Mouse (Mus musculus): ENCODE results near the gene Kcp. TPM values are rescaled to one million over a fixed set of nuclear protein-coding genes. Genes with fewer than 3 reads are reported as not detected.

The Kcp gene
- polyA plus RNA-seq (2015; fragmentation: Nextera tagmentation; extraction: Ambion mirVana), result 6.4 and 8.1 TPM in 2 replicates

GRCm38 (mm10) chr6:29507447-29508309 lies at the start of gene Kcp:
Gene Kcp, minus strand, starts transcription at chr6:29507952.

GRCm38 (mm10) chr6:29526281-29527251 lies 18.8 kb upstream of the Kcp start, which contains the start of gene Irf5:
Gene Irf5, plus strand, starts transcription at chr6:29526625.

DNA sequence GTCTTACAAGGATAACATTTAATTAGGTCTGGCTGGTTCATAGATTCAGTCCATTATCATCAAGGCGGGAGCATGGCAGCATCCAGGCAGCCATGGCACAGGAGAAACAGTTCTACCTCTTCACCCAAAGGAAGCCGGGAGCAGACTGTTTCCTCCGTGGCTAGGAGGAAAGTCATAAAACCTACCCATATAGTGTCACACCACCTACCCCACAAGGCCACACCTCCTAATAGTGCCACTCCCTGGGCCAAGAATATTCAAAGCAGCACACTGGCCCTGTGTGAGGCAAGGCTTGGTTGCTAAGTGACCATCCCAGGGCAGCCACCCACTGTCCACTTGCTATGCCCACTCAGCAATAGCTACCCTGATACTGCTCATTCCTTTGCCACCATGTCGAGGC lies 36.6 kb downstream of the Kcp start, which contains the start of gene Atp6v1fnb:
Atp6v1fnb (plus strand) TSS at position 301 of the 400 bp plus-strand sequence.

GRCm38 (mm10) chr6:29467583-29468354 lies 40.0 kb downstream of the Kcp start, which contains the start of gene Atp6v1f:
Gene Atp6v1f, plus strand, starts transcription at chr6:29467718.

DNA sequence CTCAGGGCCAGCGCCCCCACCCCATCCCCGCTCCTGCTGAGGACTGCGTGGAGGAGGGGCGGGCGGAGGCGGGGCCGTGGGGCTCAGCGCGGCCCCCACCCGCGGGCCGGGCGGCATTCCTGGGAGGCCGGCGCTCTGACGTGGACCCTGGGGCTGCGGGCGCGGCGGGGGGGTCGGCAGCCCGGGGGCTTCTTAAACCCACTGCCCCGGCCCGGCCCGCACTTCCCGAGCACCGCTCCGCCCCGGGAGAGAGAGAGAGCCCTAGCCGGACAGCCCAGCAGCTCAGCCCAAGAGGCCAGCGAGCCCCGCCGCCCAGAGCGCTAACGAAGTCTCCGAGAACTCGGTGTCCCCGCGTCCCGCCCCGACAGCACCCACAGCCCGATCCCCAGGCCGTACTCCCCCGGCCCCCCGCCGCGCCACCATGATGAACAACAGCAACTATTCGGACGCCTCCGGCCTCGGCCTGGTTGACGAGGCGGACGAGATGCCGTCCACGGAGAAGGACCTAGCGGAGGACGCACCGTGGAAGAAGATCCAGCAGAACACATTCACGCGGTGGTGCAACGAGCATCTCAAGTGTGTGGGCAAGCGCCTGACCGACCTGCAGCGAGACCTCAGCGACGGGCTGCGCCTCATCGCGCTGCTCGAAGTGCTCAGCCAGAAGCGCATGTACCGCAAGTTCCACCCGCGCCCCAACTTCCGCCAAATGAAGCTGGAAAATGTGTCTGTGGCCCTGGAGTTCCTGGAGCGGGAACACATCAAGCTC lies 74.5 kb downstream of the Kcp start, which contains the start of gene Flnc:
Flnc (plus strand) TSS at position 219 of the 766 bp plus-strand sequence.

Other genes starting within 250 kb of the Kcp start
- 18.1 and 21.3 TPM in 2 replicates for gene Hilpda, start 235.5 kb downstream of the Kcp start, polyA plus RNA-seq (2015; fragmentation: Nextera tagmentation; extraction: Ambion mirVana)
- 0.40 TPM in 1 of 2 replicates, not detected in the other for gene Fam71f2, start 228.4 kb downstream of the Kcp start, polyA plus RNA-seq (2015; fragmentation: Nextera tagmentation; extraction: Ambion mirVana)
- not detected in 2 replicates for gene Fam71f1, start 188.8 kb downstream of the Kcp start, polyA plus RNA-seq (2015; fragmentation: Nextera tagmentation; extraction: Ambion mirVana)
- gene Calu, start 159.9 kb downstream of the Kcp start, polyA plus RNA-seq (2015; fragmentation: Nextera tagmentation; extraction: Ambion mirVana), result 170 and 196 TPM in 2 replicates
- gene Opn1sw, start 119.5 kb downstream of the Kcp start, polyA plus RNA-seq (2015; fragmentation: Nextera tagmentation; extraction: Ambion mirVana), result 1.1 and 1.2 TPM in 2 replicates
- gene Ccdc136, start 111.6 kb downstream of the Kcp start, polyA plus RNA-seq (2015; fragmentation: Nextera tagmentation; extraction: Ambion mirVana), result 15.9 and 16.1 TPM in 2 replicates
- gene Flnc, start 74.7 kb downstream of the Kcp start, polyA plus RNA-seq (2015; fragmentation: Nextera tagmentation; extraction: Ambion mirVana), result 51.6 and 74.2 TPM in 2 replicates
- gene Atp6v1f, start 40.2 kb downstream of the Kcp start, polyA plus RNA-seq (2015; fragmentation: Nextera tagmentation; extraction: Ambion mirVana), result 142 and 145 TPM in 2 replicates
- not detected in 2 replicates for gene Atp6v1fnb, start 36.5 kb downstream of the Kcp start, polyA plus RNA-seq (2015; fragmentation: Nextera tagmentation; extraction: Ambion mirVana)
- gene Irf5, start 18.7 kb upstream of the Kcp start, polyA plus RNA-seq (2015; fragmentation: Nextera tagmentation; extraction: Ambion mirVana), result 3.0 and 4.6 TPM in 2 replicates
- gene Tnpo3, start 101.9 kb upstream of the Kcp start, polyA plus RNA-seq (2015; fragmentation: Nextera tagmentation; extraction: Ambion mirVana), result 29.4 and 30.3 TPM in 2 replicates
- 4.2 and 4.6 TPM in 2 replicates for gene Tspan33, start 186.3 kb upstream of the Kcp start, polyA plus RNA-seq (2015; fragmentation: Nextera tagmentation; extraction: Ambion mirVana)
- gene Smo, start 227.6 kb upstream of the Kcp start, polyA plus RNA-seq (2015; fragmentation: Nextera tagmentation; extraction: Ambion mirVana), result 10.8 and 13.4 TPM in 2 replicates

Data from skeletal muscle tissue, postnatal 0 days (tissue).